Comparison of ENCODE assay signal across 18 mouse cellular contexts in the genomic region with DNA sequence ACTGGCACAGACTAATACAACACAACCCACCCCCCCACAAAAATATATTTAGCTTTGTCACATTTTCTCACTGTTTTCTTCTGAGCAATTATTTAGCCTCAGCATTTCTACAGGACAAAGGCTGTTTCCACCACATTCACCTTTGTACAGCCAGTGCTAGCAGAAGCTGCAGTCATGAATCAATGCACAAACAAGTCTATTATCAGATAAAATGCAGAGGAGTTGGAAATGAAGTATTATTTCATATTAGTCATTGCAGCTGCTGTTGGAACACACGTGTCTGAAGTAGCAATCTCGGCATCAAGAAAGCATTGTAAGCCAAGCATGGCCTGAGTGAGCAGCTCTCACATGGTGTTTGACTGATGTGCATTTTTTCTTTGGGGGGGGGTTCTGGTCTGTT.
DNase-seq lines count a peak whose midpoint lies in the region; ATAC-seq and TF ChIP-seq lines count a peak whose summit lies in the region.
"Had no signal": no experiment of that assay in that cellular context is flagged by ENCODE, and none has a peak within 500 bp of the region (broad histone marks: within the 10 kb centered on the region; RNA-seq: fewer than 3 reads in every experiment).

No protein-coding gene starts in this region.

- no peak for TF ChIP-seq CTCF in layer of hippocampus, adult 2 months (conservative IDR thresholded peaks at IDR 0.05)

- no peaks in the 10 kb centered on the region for H3K4me1 ChIP-seq in kidney, embryonic 14.5 days (ENCODE audit: control insufficient read depth, insufficient read depth, low read length)
- H3K4me1 ChIP-seq: embryonic facial prominence, embryonic 13.5 days; hindbrain, embryonic 10.5 days had no signal

- H3K9ac ChIP-seq in kidney, embryonic 14.5 days (ENCODE audit: low read depth, low read length): no peak overlapping the region
- H3K9ac ChIP-seq: embryonic facial prominence, embryonic 13.5 days; forebrain, embryonic 13.5 days; forebrain, postnatal 0 days; heart, embryonic 12.5 days; hindbrain, embryonic 14.5 days had no signal

- H3K4me2 ChIP-seq in kidney, embryonic 14.5 days (replicated peaks; ENCODE audit: low read depth, low read length): no peak overlapping the region
- H3K4me2 ChIP-seq: embryonic facial prominence, embryonic 13.5 days; forebrain, embryonic 13.5 days; heart, embryonic 12.5 days; hindbrain, embryonic 14.5 days had no signal

- ATAC-seq in kidney, embryonic 14.5 days (ENCODE audit: low FRiP score, low TSS enrichment): no peak
- ATAC-seq: forebrain, embryonic 13.5 days; forebrain, postnatal 0 days had no signal

- DNase-seq in kidney, adult 8-10 months: peak; percentile 19 to 52
- no peak for DNase-seq in layer of hippocampus, adult 2 months (ENCODE audit: low spot score in 2 of 2)
- DNase-seq in layer of hippocampus, postnatal 36 days: no peak
- DNase-seq in brain, adult 2 months (ENCODE audit: low read depth, low spot score): peak; percentile 24
- no peak for DNase-seq in left cerebral cortex, adult 18-20 months (ENCODE audit: low spot score in 2 of 2)
- no peak for DNase-seq in cerebellum, adult 11 months
- DNase-seq: adrenal gland, postnatal 10 days; cerebellum, adult 18-20 months; cerebellum, adult 9-11 months; cerebellum, postnatal 36 days; forebrain, postnatal 0 days; gastrocnemius, postnatal 25 days had no signal

- 78% methylated on average over 2 of the region's 2 CpGs for WGBS in kidney, embryonic 14.5 days

- no peaks in the 10 kb centered on the region for H3K9me3 ChIP-seq in kidney, embryonic 14.5 days (ENCODE audit: control insufficient read depth, low read length)
- H3K9me3 ChIP-seq: embryonic facial prominence, embryonic 13.5 days; forebrain, embryonic 13.5 days; heart, embryonic 12.5 days; hindbrain, embryonic 10.5 days had no signal

- no peaks in the 10 kb centered on the region for H3K27me3 ChIP-seq in kidney, embryonic 14.5 days (ENCODE audit: control insufficient read depth, insufficient read depth, low read length)
- H3K27me3 ChIP-seq: embryonic facial prominence, embryonic 13.5 days; forebrain, embryonic 13.5 days; heart, embryonic 12.5 days had no signal

- no peaks in the 10 kb centered on the region for H3K36me3 ChIP-seq in kidney, embryonic 14.5 days (ENCODE audit: control insufficient read depth, insufficient read depth, low read length)
- H3K36me3 ChIP-seq: embryonic facial prominence, embryonic 13.5 days; heart, embryonic 12.5 days; hindbrain, embryonic 10.5 days had no signal

- no peak overlapping the region for H3K27ac ChIP-seq in kidney, embryonic 14.5 days (ENCODE audit: low read depth, low read length)
- peak overlapping the region; percentile 54 for H3K27ac ChIP-seq in layer of hippocampus, adult 2 months
- H3K27ac ChIP-seq: embryonic facial prominence, embryonic 13.5 days; forebrain, embryonic 13.5 days; hindbrain, embryonic 10.5 days; hindbrain, embryonic 14.5 days had no signal

- no peak overlapping the region for H3K4me3 ChIP-seq in kidney, embryonic 14.5 days (ENCODE audit: low read length)
- no peak overlapping the region for H3K4me3 ChIP-seq in layer of hippocampus, adult 2 months
- H3K4me3 ChIP-seq: embryonic facial prominence, embryonic 13.5 days; forebrain, embryonic 13.5 days; heart, embryonic 12.5 days; hindbrain, embryonic 10.5 days had no signal

Comparison
In these comparisons a context has a peak if more than half of its experiments do, and no peak if none do; other contexts are left out.
1. DNase-seq: peak in kidney, adult 8-10 months (2 of 2) and brain, adult 2 months (single experiment); none in layer of hippocampus, adult 2 months (0 of 2), layer of hippocampus, postnatal 36 days (0 of 2), left cerebral cortex, adult 18-20 months (0 of 2) and cerebellum, adult 11 months (single experiment).